Mouse (Mus musculus) hindbrain, embryonic 15.5 days (tissue): ENCODE results near the gene Olfr1223. TPM values are rescaled to one million over a fixed set of nuclear protein-coding genes. Genes with fewer than 3 reads are reported as not detected.
"Not testable (repeated sequence)": the region's sequence is repeated elsewhere in the genome, so short reads cannot be mapped to it uniquely, and the experiment has no call there.

Experiments used
- ATAC-seq: fragments of 200-750 bp; cut with Nextera tagmentation; 2 replicates; pipeline ENCODE4 v1.8.0; 2017; ENCODE audit warnings: low read depth, moderate number of reproducible peaks, moderate TSS enrichment; ENCODE audit not compliant: low FRiP score
- H3K27ac ChIP-seq: fragments of 300-500 bp; sonication (generic); replicated peaks from 2 replicates; pipeline ENCODE4 v1.5.1; 2015; ENCODE audit warnings: mild to moderate bottlenecking, inconsistent platforms
- H3K27me3 ChIP-seq: fragments of 300-500 bp; sonication (generic); 2 replicates; pipeline ENCODE4 v1.6.1; 2015; ENCODE audit warnings: control low read depth, inconsistent platforms
- H3K36me3 ChIP-seq: fragments of 300-500 bp; sonication (generic); 2 replicates; pipeline ENCODE4 v1.6.1; 2015; ENCODE audit warnings: control low read depth, inconsistent platforms
- H3K4me1 ChIP-seq: fragments of 300-500 bp; sonication (generic); replicated peaks from 2 replicates; pipeline ENCODE4 v1.6.1; 2015; ENCODE audit warnings: control low read depth, inconsistent platforms
- H3K4me2 ChIP-seq: fragments of 300-500 bp; sonication (generic); 2 replicates; pipeline ENCODE4 v1.6.1; 2015; ENCODE audit warnings: moderate library complexity, mild to moderate bottlenecking, inconsistent platforms
- H3K4me3 ChIP-seq: fragments of 300-500 bp; sonication (generic); 2 replicates; pipeline ENCODE4 v1.5.1; 2015; ENCODE audit warnings: mild to moderate bottlenecking, inconsistent platforms
- H3K9ac ChIP-seq: fragments of 300-500 bp; sonication (generic); 2 replicates; pipeline ENCODE4 v1.6.1; 2015; ENCODE audit warnings: inconsistent platforms
- H3K9me3 ChIP-seq: fragments of 300-500 bp; sonication (generic); 2 replicates; pipeline ENCODE4 v1.6.1; 2016; ENCODE audit warnings: control low read depth, inconsistent platforms
- WGBS: fragments of 180-500 bp; shearing (Covaris S2); methylation state at CpG from one replicate; pipeline ENCODE4 v1.1.7; 2015; 5-methylcytosine and 5-hydroxymethylcytosine counted together
- polyA plus RNA-seq: library from polyadenylated mRNA; unstranded; fragments of >200 nt; fragmentation: Nextera tagmentation; extraction: Ambion mirVana; gene quantifications from 2 replicates; pipeline ENCODE4 v1.2.1, GENCODE M21; 2015

Olfr1223 gene
- polyA plus RNA-seq = not detected in 2 replicates

DNA sequence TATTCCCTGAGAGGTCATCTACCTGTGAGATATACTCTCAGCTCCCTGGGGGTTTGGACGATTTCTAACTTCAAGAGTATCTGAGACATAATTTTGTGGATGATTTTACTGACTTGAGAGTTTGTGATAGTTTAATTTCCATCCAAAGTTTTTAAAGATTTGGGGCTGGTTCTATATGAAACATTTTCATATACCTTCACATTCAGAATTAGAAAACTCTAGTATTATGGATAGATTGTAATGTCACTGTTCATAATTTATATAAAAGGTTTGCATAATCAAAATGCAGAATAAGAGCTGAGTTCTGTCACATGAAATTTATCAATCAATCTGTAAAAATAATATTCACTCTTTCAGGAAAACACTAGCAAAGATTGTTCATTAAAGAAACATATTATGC is at the start of gene Olfr1223:
Gene Olfr1223 (minus strand): TSS at position 101 of the 400 bp plus-strand sequence.
- Histone ChIP-seq H3K4me2 (no peak within 1 kb of the TSS), H3K27me3 (no peaks in the 10 kb centered on the region), H3K4me3 (no peak within 1 kb of the TSS), H3K27ac (no peak within 1 kb of the TSS), H3K4me1 (no peaks in the 10 kb centered on the region), H3K9ac (no peak within 1 kb of the TSS), H3K9me3 (no peaks in the 10 kb centered on the region), H3K36me3 (no peaks in the 10 kb centered on the region)
- 72% methylated on average over 1 of the region's 1 CpGs for WGBS
- no peak for ATAC-seq

GRCm38 (mm10) chr2:89199948-89200347 is 48.6 kb upstream of the Olfr1223 start, which contains the start of gene Olfr1226:
Olfr1226 (minus strand) TSS chr2:89200048.
- Histone ChIP-seq H3K9me3 (no peaks in the 10 kb centered on the region), H3K9ac (no peak within 1 kb of the TSS), H3K4me3 (no peak within 1 kb of the TSS), H3K27ac (no peak within 1 kb of the TSS), H3K36me3 (no peaks in the 10 kb centered on the region), H3K4me1 (no peaks in the 10 kb centered on the region), H3K27me3 (no peaks in the 10 kb centered on the region), H3K4me2 (no peak within 1 kb of the TSS)
- no peak for ATAC-seq
- 63% methylated on average over 2 of the region's 2 CpGs for WGBS

GRCm38 (mm10) chr2:89196325-89196982 is 45.1 kb upstream of the Olfr1223 start:
- H3K9me3 ChIP-seq = no peaks in the 10 kb centered on the region
- no peak overlapping the region for H3K9ac ChIP-seq
- 92% methylated on average over 3 of the region's 3 CpGs for WGBS
- H3K27me3 ChIP-seq = no peaks in the 10 kb centered on the region
- H3K4me2 ChIP-seq = no peak overlapping the region
- ATAC-seq = no peak
- H3K4me1 ChIP-seq = no peaks in the 10 kb centered on the region
- H3K36me3 ChIP-seq = no peaks in the 10 kb centered on the region
- H3K4me3 ChIP-seq = no peak overlapping the region
- no peak overlapping the region for H3K27ac ChIP-seq

GRCm38 (mm10) chr2:89174569-89174968 is 23.2 kb upstream of the Olfr1223 start, which contains the start of gene Olfr1225:
Olfr1225 (minus strand) TSS chr2:89174669.
- Histone ChIP-seq H3K4me1 (no peaks in the 10 kb centered on the region), H3K27ac (no peak within 1 kb of the TSS), H3K9ac (no peak within 1 kb of the TSS), H3K9me3 (no peaks in the 10 kb centered on the region), H3K4me3 (no peak within 1 kb of the TSS), H3K4me2 (no peak within 1 kb of the TSS), H3K36me3 (no peaks in the 10 kb centered on the region), H3K27me3 (no peaks in the 10 kb centered on the region)
- ATAC-seq = no peak
- 90% methylated on average over 1 of the region's 1 CpGs for WGBS

DNA sequence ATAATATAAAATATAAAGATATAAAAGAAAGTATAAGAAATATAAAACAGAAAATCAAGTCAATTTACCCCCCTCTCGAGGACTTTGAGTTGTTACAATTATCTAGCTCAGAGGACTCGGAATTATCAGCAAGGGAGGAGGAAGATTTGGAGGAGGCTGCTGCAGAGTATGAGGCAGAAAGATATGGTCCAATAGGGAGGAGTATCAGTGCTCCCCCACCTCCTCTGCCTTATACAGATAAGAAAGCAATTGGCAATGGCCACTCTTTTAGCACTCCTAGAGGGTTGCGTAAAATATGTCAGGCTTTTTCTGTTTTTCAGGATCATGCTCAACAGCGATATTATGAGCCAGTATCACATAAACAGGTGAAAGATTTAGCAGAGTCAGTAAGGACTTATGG is 13.4 kb upstream of the Olfr1223 start:
- not testable (repeated sequence) for H3K36me3 ChIP-seq, H3K9ac ChIP-seq, H3K4me2 ChIP-seq, H3K4me1 ChIP-seq, H3K4me3 ChIP-seq, ATAC-seq, H3K9me3 ChIP-seq, H3K27ac ChIP-seq, H3K27me3 ChIP-seq
- 93% methylated on average over 4 of the region's 4 CpGs for WGBS

GRCm38 (mm10) chr2:89163991-89164390 is 12.6 kb upstream of the Olfr1223 start, which contains the start of gene Olfr1224-ps1:
Olfr1224-ps1 (minus strand) TSS chr2:89164091.
- not testable (repeated sequence) for H3K9ac ChIP-seq, H3K9me3 ChIP-seq, H3K27me3 ChIP-seq, ATAC-seq, H3K4me3 ChIP-seq, H3K4me2 ChIP-seq, H3K36me3 ChIP-seq, H3K4me1 ChIP-seq, H3K27ac ChIP-seq
- WGBS = 92% methylated on average over 8 of the region's 8 CpGs

- H3K27me3 ChIP-seq = no peaks in the 10 kb centered on the region
- H3K4me2 ChIP-seq = no peak within 1 kb of the TSS
- H3K9me3 ChIP-seq = no peaks in the 10 kb centered on the region
- WGBS = 84% methylated on average over 3 of the region's 3 CpGs
- H3K4me1 ChIP-seq = no peaks in the 10 kb centered on the region
- no peak within 1 kb of the TSS for H3K9ac ChIP-seq
- no peaks in the 10 kb centered on the region for H3K36me3 ChIP-seq
- H3K27ac ChIP-seq = no peak within 1 kb of the TSS
- ATAC-seq = no peak
- H3K4me3 ChIP-seq = no peak within 1 kb of the TSS
These were observed 18.4 kb downstream of the Olfr1223 start, which contains the start of gene Olfr1222 for GRCm38 (mm10) chr2:89132954-89133353. Olfr1222 (minus strand) TSS chr2:89133054.

DNA sequence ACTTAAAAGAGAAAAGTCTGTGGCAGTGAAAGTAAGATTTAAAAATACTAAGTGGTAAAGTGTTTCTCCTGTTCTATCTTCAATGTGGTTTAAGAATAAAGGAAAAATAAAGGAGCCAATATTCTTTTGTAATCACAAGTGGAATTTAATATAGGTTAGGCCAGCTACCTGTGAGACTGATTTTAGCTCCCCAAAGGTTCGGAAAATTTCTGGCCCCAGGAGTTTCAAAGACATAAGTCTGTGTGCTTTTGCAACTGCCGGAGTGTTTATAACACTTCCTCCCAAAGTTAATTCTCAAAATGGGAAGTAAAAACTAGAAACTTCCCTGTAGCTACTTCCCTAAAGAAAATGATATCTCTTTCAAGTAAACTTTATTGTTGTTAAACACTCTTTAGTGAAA is 34.2 kb downstream of the Olfr1223 start, which contains the start of gene Olfr1221:
Gene Olfr1221 (minus strand): TSS at position 101 of the 400 bp plus-strand sequence.
- no peaks in the 10 kb centered on the region for H3K36me3 ChIP-seq
- H3K9me3 ChIP-seq = no peaks in the 10 kb centered on the region
- no peaks in the 10 kb centered on the region for H3K4me1 ChIP-seq
- no peaks in the 10 kb centered on the region for H3K27me3 ChIP-seq
- WGBS = 87% methylated on average over 2 of the region's 2 CpGs
- no peak within 1 kb of the TSS for H3K27ac ChIP-seq
- no peak within 1 kb of the TSS for H3K4me2 ChIP-seq
- no peak for ATAC-seq
- no peak within 1 kb of the TSS for H3K4me3 ChIP-seq
- H3K9ac ChIP-seq = no peak within 1 kb of the TSS

DNA sequence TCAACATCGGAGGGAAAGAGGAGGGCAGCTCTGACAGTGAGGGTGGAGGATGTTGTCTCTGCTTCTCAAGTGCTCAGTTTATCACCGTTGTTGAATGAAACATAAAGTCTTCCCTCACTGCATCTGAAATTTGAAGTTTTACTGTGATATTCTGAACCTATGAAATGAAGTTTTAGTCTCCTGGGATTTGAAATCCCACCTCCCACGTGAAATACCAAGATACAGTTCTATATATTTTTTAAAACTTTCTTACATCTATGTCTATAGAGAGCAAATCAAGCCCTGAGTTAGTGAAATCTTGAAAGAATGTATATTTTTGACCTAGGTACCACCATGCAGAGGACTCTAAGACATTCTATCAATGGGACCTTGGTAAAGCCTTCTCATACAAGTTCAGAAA is 44.6 kb downstream of the Olfr1223 start, which contains the start of gene Olfr1220:
Gene Olfr1220 (minus strand): TSS at position 101 of the 400 bp plus-strand sequence.
- Histone ChIP-seq H3K27ac (no peak within 1 kb of the TSS), H3K36me3 (no peaks in the 10 kb centered on the region), H3K9ac (no peak within 1 kb of the TSS), H3K4me3 (no peak within 1 kb of the TSS), H3K27me3 (no peaks in the 10 kb centered on the region), H3K4me1 (no peaks in the 10 kb centered on the region), H3K9me3 (no peaks in the 10 kb centered on the region), H3K4me2 (no peak within 1 kb of the TSS)
- WGBS = 82% methylated on average over 3 of the region's 3 CpGs
- no peak for ATAC-seq

- no peak for ATAC-seq
- Histone ChIP-seq H3K4me3 (no peak overlapping the region), H3K4me2 (no peak overlapping the region), H3K9ac (no peak overlapping the region), H3K4me1 (no peaks in the 10 kb centered on the region), H3K9me3 (no peaks in the 10 kb centered on the region), H3K27me3 (no peaks in the 10 kb centered on the region), H3K36me3 (no peaks in the 10 kb centered on the region), H3K27ac (no peak overlapping the region)
These were observed 45.7 kb downstream of the Olfr1223 start for GRCm38 (mm10) chr2:89105651-89106050.

DNA sequence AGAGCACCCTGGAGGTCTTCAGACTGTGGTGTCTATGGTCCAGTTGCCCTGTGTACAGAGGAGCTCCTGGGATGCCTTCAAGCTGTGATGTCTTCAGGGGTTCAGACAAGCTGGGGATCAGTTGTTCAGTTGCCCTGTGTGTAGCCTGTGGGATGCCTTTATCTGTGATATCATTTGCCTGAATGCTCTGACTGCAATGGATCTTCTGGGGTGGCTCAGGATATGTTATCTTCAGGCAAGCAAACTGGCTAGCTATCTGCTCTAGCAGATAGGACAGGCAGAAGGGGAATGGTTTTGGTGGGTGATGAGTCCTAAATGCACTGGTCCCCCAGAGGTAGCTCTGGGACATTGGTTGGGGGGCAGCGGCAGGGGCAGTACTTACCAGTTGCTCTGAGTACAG is 57.5 kb downstream of the Olfr1223 start:
- no peak for ATAC-seq
- Histone ChIP-seq H3K27ac (no peak overlapping the region), H3K4me2 (no peak overlapping the region), H3K4me3 (no peak overlapping the region), H3K27me3 (no peaks in the 10 kb centered on the region), H3K36me3 (no peaks in the 10 kb centered on the region), H3K9me3 (no peaks in the 10 kb centered on the region), H3K4me1 (no peaks in the 10 kb centered on the region), H3K9ac (no peak overlapping the region)
- WGBS = 100% methylated on average over 1 of the region's 1 CpGs
